Mouse (Mus musculus): ENCODE results near the gene Cab39l. TPM values are rescaled to one million over a fixed set of nuclear protein-coding genes. Genes with fewer than 3 reads are reported as not detected.

Gene Cab39l
- polyA plus RNA-seq, 1 experiment from 2014 or later: 53.0 TPM

GRCm38 (mm10) chr14:59624326-59624885 lies 183.6 kb downstream of the Cab39l start:
- 21% methylated on average over 9 of the region's 9 CpGs for WGBS
- ATAC-seq (ENCODE audit: insufficient number of reproducible peaks, low FRiP score, low TSS enrichment, low read depth): no peak

GRCm38 (mm10) chr14:59625158-59625805 lies 184.5 kb downstream of the Cab39l start, which contains the start of gene Shisa2:
TSS of gene Shisa2 (plus strand) at chr14:59625308.
- WGBS: under 1% methylated on average over 64 of the region's 65 CpGs
- peak within 1 kb of the TSS; percentile 77 for H3K4me3 ChIP-seq (ENCODE audit: low read depth, low read length)

More at GRCm38 (mm10) chr14:59624326-59624885, 183.6 kb downstream of the Cab39l start:
- Histone ChIP-seq H3K9ac (ENCODE audit: low read length) (no peak overlapping the region), H3K4me2 (ENCODE audit: low read depth, severe bottlenecking) (no peak overlapping the region; the same call in 1 of the 2 replicates), H3K36me3 (ENCODE audit: control insufficient read depth, insufficient read depth, low read length) (no peaks in the 10 kb centered on the region), H3K9me3 (ENCODE audit: control insufficient read depth, low read length) (no peaks in the 10 kb centered on the region), H3K4me1 (ENCODE audit: control insufficient read depth, insufficient read depth, low read length) (peaks cover 12% of the 10 kb centered on the region), H3K27ac (replicated peaks; ENCODE audit: low read depth, low read length) (no peak overlapping the region), H3K4me3 (ENCODE audit: low read depth, low read length) (no peak overlapping the region), H3K27me3 (ENCODE audit: control insufficient read depth, insufficient read depth, low read length) (no peaks in the 10 kb centered on the region)
- DNase-seq (ENCODE audit: low spot score): no peak

GRCm38 (mm10) chr14:59625806-59626364 lies 185.1 kb downstream of the Cab39l start:
- Histone ChIP-seq H3K4me1 (ENCODE audit: control insufficient read depth, insufficient read depth, low read length) (peaks cover 12% of the 10 kb centered on the region), H3K9ac (ENCODE audit: low read length) (peak overlapping the region; percentile 85), H3K27me3 (ENCODE audit: control insufficient read depth, insufficient read depth, low read length) (no peaks in the 10 kb centered on the region), H3K4me2 (ENCODE audit: low read depth, severe bottlenecking) (peak overlapping the region; percentile 83), H3K27ac (replicated peaks; ENCODE audit: low read depth, low read length) (peak overlapping the region; percentile 86), H3K36me3 (ENCODE audit: control insufficient read depth, insufficient read depth, low read length) (no peaks in the 10 kb centered on the region), H3K9me3 (ENCODE audit: control insufficient read depth, low read length) (no peaks in the 10 kb centered on the region), H3K4me3 (ENCODE audit: low read depth, low read length) (peak overlapping the region; percentile 77)
- 0 out of 2 replicates have a peak, but pooled peaks have one; percentile 16 for ATAC-seq (ENCODE audit: insufficient number of reproducible peaks, low FRiP score, low TSS enrichment, low read depth)
- peak; percentile 75 for DNase-seq (ENCODE audit: low spot score)
- under 1% methylated on average over 51 of the region's 51 CpGs for WGBS

More at GRCm38 (mm10) chr14:59625158-59625805, 184.5 kb downstream of the Cab39l start, which contains the start of gene Shisa2:
- H3K27me3 ChIP-seq (ENCODE audit: control insufficient read depth, insufficient read depth, low read length): no peaks in the 10 kb centered on the region
- H3K36me3 ChIP-seq (ENCODE audit: control insufficient read depth, insufficient read depth, low read length): no peaks in the 10 kb centered on the region
- peak; percentile 83 for ATAC-seq (ENCODE audit: insufficient number of reproducible peaks, low FRiP score, low TSS enrichment, low read depth)
- peak within 1 kb of the TSS; percentile 85 for H3K9ac ChIP-seq (ENCODE audit: low read length)
- H3K27ac ChIP-seq (replicated peaks; ENCODE audit: low read depth, low read length): peak within 1 kb of the TSS; percentile 86
- peaks cover 12% of the 10 kb centered on the region for H3K4me1 ChIP-seq (ENCODE audit: control insufficient read depth, insufficient read depth, low read length)
- H3K9me3 ChIP-seq (ENCODE audit: control insufficient read depth, low read length): no peaks in the 10 kb centered on the region
- peak within 1 kb of the TSS; percentile 83 for H3K4me2 ChIP-seq (ENCODE audit: low read depth, severe bottlenecking)
- DNase-seq (ENCODE audit: low spot score): peak; percentile 90

- no peaks in the 10 kb centered on the region for H3K9me3 ChIP-seq (ENCODE audit: control insufficient read depth, low read length)
- WGBS: 32% methylated on average over 8 of the region's 8 CpGs
- peak overlapping the region; percentile 83 for H3K4me2 ChIP-seq (ENCODE audit: low read depth, severe bottlenecking)
- peak overlapping the region; percentile 86 for H3K27ac ChIP-seq (replicated peaks; ENCODE audit: low read depth, low read length)
- no peak for DNase-seq (ENCODE audit: low spot score)
- H3K4me1 ChIP-seq (ENCODE audit: control insufficient read depth, insufficient read depth, low read length): peaks cover 12% of the 10 kb centered on the region
- no peaks in the 10 kb centered on the region for H3K36me3 ChIP-seq (ENCODE audit: control insufficient read depth, insufficient read depth, low read length)
- no peaks in the 10 kb centered on the region for H3K27me3 ChIP-seq (ENCODE audit: control insufficient read depth, insufficient read depth, low read length)
- peak overlapping the region; percentile 85 for H3K9ac ChIP-seq (ENCODE audit: low read length)
- peak overlapping the region; percentile 77 for H3K4me3 ChIP-seq (ENCODE audit: low read depth, low read length)
- no peak for ATAC-seq (ENCODE audit: insufficient number of reproducible peaks, low FRiP score, low TSS enrichment, low read depth)
These were observed 185.9 kb downstream of the Cab39l start for GRCm38 (mm10) chr14:59626711-59627110.

GRCm38 (mm10) chr14:59627142-59627680 lies 186.4 kb downstream of the Cab39l start:
- peak overlapping the region; percentile 83 for H3K4me2 ChIP-seq (ENCODE audit: low read depth, severe bottlenecking)
- H3K4me3 ChIP-seq (ENCODE audit: low read depth, low read length): peak overlapping the region; percentile 77
- 16% methylated on average over 9 of the region's 9 CpGs for WGBS
- H3K4me1 ChIP-seq (ENCODE audit: control insufficient read depth, insufficient read depth, low read length): peaks cover 12% of the 10 kb centered on the region
- peak overlapping the region; percentile 85; the same call in 1 of the 2 replicates for H3K9ac ChIP-seq (ENCODE audit: low read length)
- ATAC-seq (ENCODE audit: insufficient number of reproducible peaks, low FRiP score, low TSS enrichment, low read depth) (no peak), DNase-seq (ENCODE audit: low spot score) (peak; percentile 56)
- H3K27me3 ChIP-seq (ENCODE audit: control insufficient read depth, insufficient read depth, low read length): no peaks in the 10 kb centered on the region
- no peaks in the 10 kb centered on the region for H3K9me3 ChIP-seq (ENCODE audit: control insufficient read depth, low read length)
- H3K27ac ChIP-seq (replicated peaks; ENCODE audit: low read depth, low read length): peak overlapping the region; percentile 86
- no peaks in the 10 kb centered on the region for H3K36me3 ChIP-seq (ENCODE audit: control insufficient read depth, insufficient read depth, low read length)

- Histone ChIP-seq H3K9ac (ENCODE audit: low read length) (no peak overlapping the region; the same call in 1 of the 2 replicates), H3K27ac (replicated peaks; ENCODE audit: low read depth, low read length) (peak overlapping the region; percentile 86; the same call in 1 of the 2 replicates), H3K36me3 (ENCODE audit: control insufficient read depth, insufficient read depth, low read length) (no peaks in the 10 kb centered on the region), H3K27me3 (ENCODE audit: control insufficient read depth, insufficient read depth, low read length) (no peaks in the 10 kb centered on the region), H3K4me1 (ENCODE audit: control insufficient read depth, insufficient read depth, low read length) (peaks cover 12% of the 10 kb centered on the region), H3K4me2 (ENCODE audit: low read depth, severe bottlenecking) (peak overlapping the region; percentile 83), H3K4me3 (ENCODE audit: low read depth, low read length) (peak overlapping the region; percentile 77), H3K9me3 (ENCODE audit: control insufficient read depth, low read length) (no peaks in the 10 kb centered on the region)
- DNase-seq (ENCODE audit: low spot score): peak; percentile 78
- 22% methylated on average over 7 of the region's 7 CpGs for WGBS
- ATAC-seq (ENCODE audit: insufficient number of reproducible peaks, low FRiP score, low TSS enrichment, low read depth): peak; percentile 62; the same call in 1 of the 2 replicates
These were observed 187.1 kb downstream of the Cab39l start for GRCm38 (mm10) chr14:59627823-59628222.

- Histone ChIP-seq H3K27ac (replicated peaks; ENCODE audit: low read depth, low read length) (no peak overlapping the region), H3K27me3 (ENCODE audit: control insufficient read depth, insufficient read depth, low read length) (no peaks in the 10 kb centered on the region), H3K9me3 (ENCODE audit: control insufficient read depth, low read length) (no peaks in the 10 kb centered on the region), H3K4me2 (ENCODE audit: low read depth, severe bottlenecking) (no peak overlapping the region), H3K4me1 (ENCODE audit: control insufficient read depth, insufficient read depth, low read length) (peaks cover 12% of the 10 kb centered on the region), H3K9ac (ENCODE audit: low read length) (no peak overlapping the region), H3K36me3 (ENCODE audit: control insufficient read depth, insufficient read depth, low read length) (no peaks in the 10 kb centered on the region), H3K4me3 (ENCODE audit: low read depth, low read length) (no peak overlapping the region)
- WGBS: 92% methylated on average over 15 of the region's 15 CpGs
- no peak for DNase-seq (ENCODE audit: low spot score)
- ATAC-seq (ENCODE audit: insufficient number of reproducible peaks, low FRiP score, low TSS enrichment, low read depth): no peak
These were observed 188.5 kb downstream of the Cab39l start for GRCm38 (mm10) chr14:59629308-59629707.

GRCm38 (mm10) chr14:59630096-59630495 lies 189.3 kb downstream of the Cab39l start:
- 90% methylated on average over 9 of the region's 9 CpGs for WGBS
- H3K9ac ChIP-seq (ENCODE audit: low read length): no peak overlapping the region
- H3K9me3 ChIP-seq (ENCODE audit: control insufficient read depth, low read length): no peaks in the 10 kb centered on the region
- H3K4me2 ChIP-seq (ENCODE audit: low read depth, severe bottlenecking): no peak overlapping the region
- no peaks in the 10 kb centered on the region for H3K36me3 ChIP-seq (ENCODE audit: control insufficient read depth, insufficient read depth, low read length)
- no peaks in the 10 kb centered on the region for H3K27me3 ChIP-seq (ENCODE audit: control insufficient read depth, insufficient read depth, low read length)
- ATAC-seq (ENCODE audit: insufficient number of reproducible peaks, low FRiP score, low TSS enrichment, low read depth) (no peak), DNase-seq (ENCODE audit: low spot score) (no peak)
- peaks cover 10% of the 10 kb centered on the region for H3K4me1 ChIP-seq (ENCODE audit: control insufficient read depth, insufficient read depth, low read length)
- H3K4me3 ChIP-seq (ENCODE audit: low read depth, low read length): no peak overlapping the region
- no peak overlapping the region for H3K27ac ChIP-seq (replicated peaks; ENCODE audit: low read depth, low read length)
